Mouse (Mus musculus) lung, postnatal 36 days (tissue): Measurements from ENCODE around the gene Cpsf2.
"Not testable (repeated sequence)": the region's sequence is repeated elsewhere in the genome, so short reads cannot be mapped to it uniquely, and the experiment has no call there.

Experiments
- DNase-seq: peaks from one replicate; pipeline ENCODE4 v3.0.0; 2022; ENCODE audit warnings: mixed read lengths

The Cpsf2 gene

DNA sequence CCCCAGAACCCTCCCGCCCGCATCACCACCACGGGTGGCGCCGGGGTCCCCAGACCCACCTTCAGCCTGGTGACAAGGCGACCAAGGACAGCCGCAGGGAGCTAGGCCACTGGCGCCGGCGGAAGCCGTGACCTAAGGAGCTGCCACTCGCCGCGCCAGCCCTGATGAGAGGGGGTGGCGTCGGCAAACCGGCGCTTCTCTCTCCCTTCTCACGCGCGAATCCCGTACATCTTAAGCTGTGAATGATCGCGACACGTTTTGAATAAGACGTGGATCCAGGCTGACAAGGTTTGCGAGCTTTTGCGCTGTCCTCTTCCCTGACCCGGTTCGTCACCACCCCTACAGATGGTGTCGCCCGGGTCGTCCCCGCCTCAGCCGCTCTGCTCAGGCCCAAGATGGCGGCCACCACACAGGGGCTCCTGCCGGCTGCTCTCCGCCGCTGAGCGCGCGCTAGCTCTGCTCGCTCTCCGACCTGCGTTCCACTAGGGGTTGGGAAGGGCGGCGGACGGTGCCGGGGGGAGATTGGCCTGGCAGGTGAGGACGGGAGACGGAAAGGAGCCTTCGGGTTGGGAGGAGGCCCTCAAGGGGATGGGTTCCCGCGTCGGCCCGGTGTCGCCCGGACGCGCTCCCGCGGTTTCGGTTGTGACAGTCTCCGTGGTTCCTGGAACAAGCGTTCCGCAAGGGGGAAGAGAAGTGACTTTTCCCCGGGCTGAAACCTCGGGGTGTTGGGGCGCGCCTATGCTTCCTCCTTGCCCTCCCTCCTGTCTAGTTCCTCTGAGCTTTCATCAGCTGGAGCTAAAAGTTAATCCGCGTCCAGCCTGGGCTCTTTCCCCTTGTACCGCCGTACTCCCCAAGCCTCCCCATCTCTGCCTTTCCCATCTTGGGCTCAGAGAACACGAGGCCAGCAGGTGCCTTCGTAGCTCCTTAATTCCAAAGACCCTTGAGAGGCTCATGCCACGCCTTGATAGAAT lies at the start of gene Cpsf2:
TSS of gene Cpsf2 (plus strand) at position 388 of the 971 bp plus-strand sequence.
- DNase-seq: peak; percentile 80

DNA sequence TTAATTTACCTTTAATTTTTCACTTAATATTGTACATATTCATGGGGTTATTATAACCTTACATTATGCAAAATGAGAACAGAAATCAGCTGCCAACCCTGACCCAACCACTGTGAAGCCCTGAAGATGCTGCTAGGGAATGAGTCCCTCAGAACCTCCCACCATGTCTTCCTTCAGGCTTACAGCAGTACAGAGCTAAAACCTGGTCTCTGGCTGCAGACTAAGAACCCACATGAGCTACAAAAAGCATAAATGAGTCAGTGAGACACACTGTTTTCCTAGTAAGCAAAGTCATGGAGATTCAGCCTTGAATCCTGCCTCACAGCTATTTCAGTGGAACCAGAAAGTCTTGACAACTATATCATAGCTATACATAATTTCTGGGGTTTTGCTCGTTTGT lies 47.4 kb upstream of the Cpsf2 start:
- DNase-seq: no peak

DNA sequence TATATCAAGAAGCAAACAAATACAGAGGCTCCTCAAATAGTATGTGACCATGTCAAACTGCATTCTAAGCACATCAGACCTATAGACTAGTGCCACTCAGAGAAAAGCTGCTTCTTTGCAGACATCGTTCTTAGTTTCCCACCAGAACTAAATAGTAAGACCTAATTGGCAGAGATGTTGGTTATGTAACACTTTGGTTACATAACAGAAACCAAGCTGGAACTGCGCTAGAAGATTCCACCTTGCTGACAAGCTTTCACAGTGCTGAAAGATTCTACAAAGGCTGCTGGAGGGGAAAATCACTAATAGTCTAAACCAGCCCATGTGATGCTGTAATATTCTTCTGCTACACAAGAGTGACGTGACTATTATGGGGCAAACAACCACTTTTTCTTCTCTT lies 40.6 kb upstream of the Cpsf2 start:
- DNase-seq: peak; percentile 14

- DNase-seq: no peak
Measured at GRCm38 (mm10) chr12:101937572-101937971, 38.2 kb upstream of the Cpsf2 start.

GRCm38 (mm10) chr12:101947986-101948385 lies 27.8 kb upstream of the Cpsf2 start:
- no peak for DNase-seq

- DNase-seq: no peak
Measured at GRCm38 (mm10) chr12:101948801-101949200, 27.0 kb upstream of the Cpsf2 start.

GRCm38 (mm10) chr12:101955821-101956220 lies 20.0 kb upstream of the Cpsf2 start:
- not testable (repeated sequence) for DNase-seq

DNA sequence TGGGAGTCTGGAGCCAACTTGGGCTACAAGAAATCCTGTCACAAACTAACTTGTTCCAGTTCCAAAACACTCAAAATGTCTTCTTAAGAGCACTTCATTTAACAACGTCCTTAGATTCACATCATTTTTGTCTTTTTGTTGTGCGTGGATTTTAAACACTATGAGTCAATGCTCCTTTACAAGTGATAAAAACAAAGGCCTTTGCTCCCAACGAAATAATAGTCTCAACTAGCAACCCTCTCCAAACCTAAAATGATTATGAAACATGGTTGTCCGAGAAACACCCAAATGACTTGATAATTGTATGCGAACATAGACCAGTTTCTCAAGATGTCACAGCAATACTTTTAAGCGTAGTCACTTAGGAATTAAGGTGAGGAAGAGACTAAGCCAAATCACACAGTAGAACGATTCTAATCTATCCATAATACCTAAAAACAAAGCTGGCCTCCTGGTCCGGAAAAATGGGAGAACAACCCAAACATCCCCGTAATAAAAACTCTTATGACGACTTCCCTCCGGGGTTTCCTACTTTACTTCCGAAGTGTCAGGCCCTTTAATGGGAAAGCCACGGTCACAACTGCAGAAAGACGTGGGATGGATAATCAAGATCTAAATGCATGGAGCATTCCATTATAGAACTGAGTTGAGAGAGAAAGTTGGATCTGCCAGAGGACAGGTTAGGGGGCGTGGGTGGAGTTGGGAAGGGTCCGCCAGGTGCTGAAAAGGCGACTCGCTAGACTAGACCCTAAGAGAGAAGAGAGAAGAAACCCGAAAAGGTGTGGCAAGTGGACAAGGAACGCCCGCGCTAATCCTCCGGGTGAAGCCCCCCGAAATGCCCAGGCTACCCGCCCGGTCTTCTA lies 18.5 kb upstream of the Cpsf2 start:
- DNase-seq: peak; percentile 59

- DNase-seq: peak; percentile 98
Measured at GRCm38 (mm10) chr12:101957942-101958544, 17.7 kb upstream of the Cpsf2 start, which contains the start of gene Atxn3. TSS of gene Atxn3 (minus strand) at chr12:101958246.

GRCm38 (mm10) chr12:101958556-101958955 lies 17.2 kb upstream of the Cpsf2 start:
- no peak for DNase-seq

DNA sequence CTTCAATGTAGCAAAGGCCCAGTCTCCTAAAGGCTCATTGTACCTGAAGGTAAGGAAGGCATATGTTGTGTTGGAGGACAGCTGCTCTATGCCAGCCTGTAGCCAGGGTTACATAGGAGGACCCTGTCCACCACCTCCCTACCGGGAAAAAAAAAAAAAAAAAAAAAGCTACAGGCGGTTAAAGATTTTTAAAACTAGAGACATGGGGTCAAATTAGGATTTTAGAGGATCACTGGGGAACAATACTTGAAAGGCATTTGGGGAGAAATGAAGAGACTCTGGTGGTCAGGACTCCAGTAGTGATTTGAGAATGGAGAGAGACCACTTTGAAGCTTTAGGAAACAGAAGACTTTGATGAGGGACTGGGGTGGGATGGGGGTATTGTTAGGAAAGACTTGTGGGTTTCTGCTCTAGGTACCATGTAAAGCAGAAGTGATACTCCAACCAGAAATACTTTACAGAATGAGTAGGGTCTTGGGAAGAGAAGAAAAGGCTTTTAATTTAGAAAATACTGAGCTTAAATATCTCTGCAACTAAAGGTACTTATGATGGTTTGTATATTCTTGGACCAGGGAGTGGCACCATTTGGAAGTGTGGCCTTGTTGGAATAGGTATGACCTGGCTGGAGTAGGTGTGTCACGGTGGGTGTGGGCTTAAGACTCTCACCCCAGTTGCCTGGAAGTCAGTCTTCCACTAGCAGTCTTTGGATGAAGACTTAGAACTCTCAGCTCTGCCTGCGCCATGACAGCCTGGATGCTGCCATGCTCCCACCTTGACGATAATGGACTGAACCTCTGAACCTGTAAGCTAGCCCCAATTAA lies 16.6 kb upstream of the Cpsf2 start:
- not testable (repeated sequence) for DNase-seq

GRCm38 (mm10) chr12:101971311-101971710 lies 4.5 kb upstream of the Cpsf2 start:
- DNase-seq: no peak

- no peak for DNase-seq
Measured at GRCm38 (mm10) chr12:101972230-101972629, 3.6 kb upstream of the Cpsf2 start.

- DNase-seq: no peak
Measured at GRCm38 (mm10) chr12:101974571-101974970, 1.2 kb upstream of the Cpsf2 start.

- DNase-seq: peak; percentile 48
Measured at GRCm38 (mm10) chr12:101975167-101975600, 604 bp upstream of the Cpsf2 start.

- DNase-seq: no peak
Measured at GRCm38 (mm10) chr12:101976651-101977403, 1.0 kb downstream of the Cpsf2 start.

DNA sequence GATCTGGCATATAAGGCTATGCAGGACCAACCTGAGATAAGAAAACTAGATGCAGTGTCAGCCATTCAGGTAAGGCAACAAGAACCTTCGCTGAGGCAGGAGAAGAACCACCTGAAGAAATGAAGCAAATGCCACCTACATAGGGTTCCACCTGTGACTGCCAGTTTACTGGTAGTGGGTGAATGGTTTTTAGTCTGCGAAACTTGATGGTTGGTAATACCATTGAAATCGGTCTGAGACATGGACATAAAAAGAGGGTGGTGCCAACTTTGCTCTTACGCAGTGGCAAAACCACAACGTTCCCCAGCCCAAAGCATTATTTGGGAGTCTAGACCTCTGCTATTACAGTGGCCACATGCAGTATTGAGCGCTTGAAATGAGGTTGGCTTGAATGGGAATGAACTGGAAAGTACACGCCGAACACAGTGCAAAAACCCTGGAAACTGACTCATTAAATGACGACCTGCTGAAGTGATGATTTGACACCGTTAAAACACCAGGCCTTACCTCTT lies 1.7 kb downstream of the Cpsf2 start:
- no peak for DNase-seq

- DNase-seq: no peak
Measured at GRCm38 (mm10) chr12:101978162-101978561, 2.4 kb downstream of the Cpsf2 start.

DNA sequence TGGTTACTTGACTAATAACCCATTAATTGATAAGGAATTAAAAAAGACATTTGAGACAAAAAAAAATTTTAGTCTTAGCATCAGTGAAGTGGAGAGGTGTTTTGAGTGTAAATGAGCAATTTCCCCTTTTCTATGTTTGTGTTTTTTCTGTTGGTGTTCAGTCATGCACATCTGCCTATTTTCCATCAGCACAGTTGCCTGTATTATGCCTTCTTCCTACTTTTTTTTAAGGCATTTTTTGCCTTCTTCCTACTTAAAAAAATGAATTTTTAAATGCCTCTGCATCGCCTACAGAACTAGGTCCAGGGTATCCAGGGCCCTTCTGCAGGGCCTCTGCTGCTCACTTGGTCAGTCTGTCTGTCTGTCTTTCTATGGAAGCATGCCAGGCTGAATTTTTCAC lies 2.8 kb downstream of the Cpsf2 start:
- no peak for DNase-seq

DNA sequence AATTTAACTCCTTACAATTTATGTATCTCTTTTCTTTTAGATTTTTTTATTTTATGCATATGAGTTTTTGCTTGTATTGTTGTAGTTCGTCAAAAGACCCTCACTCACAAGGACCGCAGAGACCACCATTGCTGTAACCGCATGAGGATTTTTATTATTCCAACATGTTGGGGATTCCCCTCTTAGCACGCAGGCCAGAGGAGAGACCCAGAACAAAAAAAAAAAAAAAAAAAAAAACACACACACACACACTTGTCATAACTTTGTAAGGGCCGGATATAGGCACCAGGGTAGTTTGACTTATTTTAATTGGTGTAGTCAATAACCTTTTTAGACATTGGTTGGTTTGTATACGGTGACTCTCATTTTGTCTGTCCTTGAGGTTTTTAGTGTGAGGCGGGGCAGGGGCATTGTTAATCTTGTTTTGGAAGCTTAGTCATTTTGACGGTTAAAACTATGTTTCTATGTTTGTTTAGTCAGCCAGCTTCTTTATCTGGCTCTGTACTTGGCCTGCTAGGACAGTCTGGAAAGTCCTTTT lies 3.5 kb downstream of the Cpsf2 start:
- DNase-seq: no peak

DNA sequence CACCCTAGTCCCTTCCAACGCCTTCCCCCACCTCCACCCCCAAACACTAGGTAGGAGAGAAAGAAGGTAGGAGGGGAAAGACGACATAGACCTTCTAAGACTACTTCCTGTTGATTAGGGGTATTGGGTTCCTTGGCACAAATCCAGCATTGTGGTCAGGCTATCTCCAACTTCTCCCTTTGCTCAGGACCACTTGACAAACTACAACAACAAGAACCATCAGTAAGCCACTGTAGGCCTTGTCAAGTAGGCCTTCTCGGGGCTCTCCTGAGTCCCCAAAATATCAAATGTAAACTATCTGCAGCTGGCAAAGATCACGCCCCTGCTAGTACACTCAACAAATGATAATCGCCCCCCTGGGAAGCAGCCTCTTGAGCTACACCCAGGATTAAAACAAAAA lies 4.5 kb downstream of the Cpsf2 start:
- peak; percentile 51 for DNase-seq
